ENCODE assay signal across 8 mouse cellular contexts in genomic region chr2:130635847-130636246, GRCm38 (mm10). TPM values are rescaled to one million over a fixed set of nuclear protein-coding genes. Genes with fewer than 3 reads are reported as not detected.
DNase-seq lines count a peak whose midpoint lies in the region; ATAC-seq lines count a peak whose summit lies in the region.

No protein-coding gene starts in this region.

- peaks cover 20% of the 10 kb centered on the region for H3K36me3 ChIP-seq in neural tube, embryonic 15.5 days

- peak; percentile 21 to 39 for DNase-seq in cerebellum, adult 18-20 months
- no peak for DNase-seq in cerebellum, adult 9-10 months
- DNase-seq in neural tube, embryonic 10.5 days (ENCODE audit: extremely low spot score, low spot score): peak; percentile 30
- peak; percentile 33 for DNase-seq in induced T-regulatory cell, adult 2 months (ENCODE audit: low read depth)
- peak; percentile 17 for DNase-seq in mesoderm, embryonic 11.5 days (ENCODE audit: low read depth, low spot score)
- DNase-seq in Muller cell, postnatal 12 days (ENCODE audit: inconsistent ontology term): no peak
- DNase-seq in urinary bladder, adult 2 months (ENCODE audit: low spot score): no peak

- H3K27me3 ChIP-seq in neural tube, embryonic 15.5 days (replicated peaks): peaks cover 58% of the 10 kb centered on the region

- no peak overlapping the region for H3K4me2 ChIP-seq in neural tube, embryonic 15.5 days

- peaks cover 29% of the 10 kb centered on the region for H3K4me1 ChIP-seq in neural tube, embryonic 15.5 days

- no peak overlapping the region for H3K9ac ChIP-seq in neural tube, embryonic 15.5 days (replicated peaks)

- WGBS in neural tube, embryonic 15.5 days: 26% methylated on average over 21 of the region's 21 CpGs

- H3K4me3 ChIP-seq in neural tube, embryonic 15.5 days (replicated peaks): no peak overlapping the region

- no peak overlapping the region for H3K27ac ChIP-seq in neural tube, embryonic 15.5 days (replicated peaks)

- no peaks in the 10 kb centered on the region for H3K9me3 ChIP-seq in neural tube, embryonic 15.5 days (replicated peaks)

- no peak for ATAC-seq in neural tube, embryonic 15.5 days (ENCODE audit: low FRiP score)

RNA-seq across cellular contexts. Expression of gene Ubox5, which starts 6.0 kb away (rescaled TPM):
- 10.0 and 11.3 TPM in 2 replicates for polyA plus RNA-seq in neural tube, embryonic 15.5 days (2015; fragmentation: Nextera tagmentation; extraction: Ambion mirVana)
- polyA plus RNA-seq in urinary bladder, adult 2 months (2012; rRNA removed): 5.8 and 6.9 TPM in 2 replicates

RNA-seq across cellular contexts. Expression of gene Fastkd5, which starts 6.0 kb away (rescaled TPM):
- polyA plus RNA-seq in neural tube, embryonic 15.5 days (2015; fragmentation: Nextera tagmentation; extraction: Ambion mirVana): 9.5 and 10.8 TPM in 2 replicates
- 4.4 and 4.9 TPM in 2 replicates for polyA plus RNA-seq in urinary bladder, adult 2 months (2012; rRNA removed)

RNA-seq across cellular contexts. Expression of gene Lzts3, which starts 6.8 kb away (rescaled TPM):
- 18.1 and 21.4 TPM in 2 replicates for polyA plus RNA-seq in neural tube, embryonic 15.5 days (2015; fragmentation: Nextera tagmentation; extraction: Ambion mirVana)
- polyA plus RNA-seq in urinary bladder, adult 2 months (2012; rRNA removed): 5.9 and 6.2 TPM in 2 replicates

RNA-seq across cellular contexts. Expression of gene Ddrgk1, which starts 28.6 kb away (rescaled TPM):
- 74.3 and 76.2 TPM in 2 replicates for polyA plus RNA-seq in neural tube, embryonic 15.5 days (2015; fragmentation: Nextera tagmentation; extraction: Ambion mirVana)
- polyA plus RNA-seq in urinary bladder, adult 2 months (2012; rRNA removed): 115 and 119 TPM in 2 replicates

RNA-seq across cellular contexts. Expression of gene Itpa, which starts 31.6 kb away (rescaled TPM):
- polyA plus RNA-seq in neural tube, embryonic 15.5 days (2015; fragmentation: Nextera tagmentation; extraction: Ambion mirVana): 115 and 123 TPM in 2 replicates
- 32.4 and 46.0 TPM in 2 replicates for polyA plus RNA-seq in urinary bladder, adult 2 months (2012; rRNA removed)

Comparison
In these comparisons a context has a peak if more than half of its experiments do, and no peak if none do; other contexts are left out.
1. DNase-seq: peak in cerebellum, adult 18-20 months (2 of 2), neural tube, embryonic 10.5 days (single experiment), induced T-regulatory cell, adult 2 months (single experiment) and mesoderm, embryonic 11.5 days (single experiment); none in cerebellum, adult 9-10 months (single experiment), Muller cell, postnatal 12 days (single experiment) and urinary bladder, adult 2 months (single experiment).